Mouse (Mus musculus) ES-CJ7 (cell line): ENCODE measurements around the gene Papln.

Source experiments
- DNase-seq: peaks from one replicate; pipeline ENCODE4 v3.0.0; 2011; ENCODE audit warnings: low read depth, low spot score

Papln gene

GRCm38 (mm10) chr12:83830424-83830823 lies 67.0 kb downstream of the Papln start:
- DNase-seq = no peak

- DNase-seq = no peak
These were observed 70.5 kb downstream of the Papln start for GRCm38 (mm10) chr12:83833979-83834378.

- DNase-seq = peak; percentile 51
These were observed 78.2 kb downstream of the Papln start for GRCm38 (mm10) chr12:83841409-83842190.
